Mouse (Mus musculus): ENCODE measurements at regions not wholly inside any gene's neighbourhood (a gene's known extent, or its start where the extent isn't known, plus 50 kb on each side); places are given as distances from the start of the nearest gene placed in this dataset.

DNA sequence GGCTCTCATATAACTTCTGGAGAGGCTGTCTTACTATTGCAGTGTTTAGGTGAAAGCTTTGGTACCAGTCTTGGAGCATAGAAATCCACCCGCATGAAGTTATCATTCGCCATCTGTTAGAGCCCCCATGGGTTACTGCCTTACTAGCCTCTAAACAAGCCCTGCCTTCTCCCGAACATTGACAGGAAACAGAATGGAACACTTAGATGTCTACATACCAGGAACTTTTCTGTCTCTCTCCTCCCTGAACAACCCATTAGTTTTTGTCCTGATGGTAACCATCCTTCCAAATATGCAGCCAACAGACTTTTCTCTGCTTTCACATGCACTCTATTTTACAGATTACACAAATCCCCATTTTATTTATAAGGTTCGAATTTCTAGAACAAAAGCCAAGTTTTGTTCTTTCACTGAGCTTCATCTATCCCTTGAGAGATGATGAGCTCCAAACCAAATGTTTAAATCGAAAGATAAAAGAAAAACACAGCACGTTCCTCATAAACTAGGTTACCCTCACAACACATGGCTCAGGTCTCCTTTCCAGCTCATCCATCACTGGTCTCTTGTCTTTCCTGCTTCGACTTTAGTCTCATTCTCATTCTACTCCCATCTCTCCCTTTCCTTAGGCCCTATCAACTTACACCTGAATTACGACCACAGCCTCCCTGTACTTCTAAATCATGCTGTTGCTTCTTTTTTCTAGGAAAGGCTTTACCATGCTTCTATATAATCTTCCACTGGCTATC is 114.8 kb upstream of the Wdr75 start:
- ATAC-seq (replicated peaks in 1 of 2; ENCODE audit: insufficient read depth in 1 of 2, low FRiP score in 2 of 2, low TSS enrichment in 1 of 2, low read depth in 1 of 2, poor library complexity in 2 of 2, severe bottlenecking in 2 of 2), result no peak

DNA sequence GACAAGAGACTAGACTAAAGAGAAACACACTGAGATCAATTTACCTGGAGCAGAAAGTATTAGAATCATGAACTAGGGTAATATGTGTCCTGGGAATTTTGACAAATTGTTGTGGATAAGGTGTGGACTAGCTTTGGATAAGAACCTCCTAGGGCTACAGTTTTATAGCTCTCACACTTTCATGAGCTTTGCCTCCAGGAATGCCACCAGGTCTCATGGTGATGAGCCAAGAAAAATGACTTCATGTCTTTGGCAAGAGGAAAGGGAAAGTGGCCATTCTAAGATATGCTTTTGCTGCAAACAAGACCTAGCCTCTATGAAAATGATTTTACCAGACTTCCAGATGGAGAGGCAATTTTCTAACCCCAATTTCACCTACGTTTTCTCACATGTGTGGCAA is 94.1 kb upstream of the Wdr75 start:
- ATAC-seq (replicated peaks in 1 of 2; ENCODE audit: insufficient read depth in 1 of 2, low FRiP score in 2 of 2, low TSS enrichment in 1 of 2, low read depth in 1 of 2, poor library complexity in 2 of 2, severe bottlenecking in 2 of 2), result no peak

DNA sequence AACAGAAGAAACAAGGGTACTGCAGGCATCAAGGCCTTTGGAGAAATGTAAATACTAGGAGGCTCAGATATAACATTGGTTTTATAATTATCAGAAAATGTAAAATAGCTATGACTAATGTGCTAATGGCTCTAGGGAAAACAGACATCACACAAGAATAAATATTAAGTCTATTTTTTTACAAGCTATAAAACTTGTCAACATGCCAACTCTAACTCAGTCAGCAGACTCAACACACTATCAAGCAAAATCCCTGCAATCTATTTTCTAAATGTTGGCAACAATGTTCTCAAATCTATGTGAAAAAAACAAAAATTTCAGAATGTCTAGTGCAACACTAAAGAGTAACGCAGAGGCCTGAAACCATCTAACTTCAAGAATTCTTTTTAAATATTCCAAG is 93.5 kb upstream of the Wdr75 start:
- ATAC-seq (replicated peaks in 1 of 2; ENCODE audit: insufficient read depth in 1 of 2, low FRiP score in 2 of 2, low TSS enrichment in 1 of 2, low read depth in 1 of 2, poor library complexity in 2 of 2, severe bottlenecking in 2 of 2), result no peak

DNA sequence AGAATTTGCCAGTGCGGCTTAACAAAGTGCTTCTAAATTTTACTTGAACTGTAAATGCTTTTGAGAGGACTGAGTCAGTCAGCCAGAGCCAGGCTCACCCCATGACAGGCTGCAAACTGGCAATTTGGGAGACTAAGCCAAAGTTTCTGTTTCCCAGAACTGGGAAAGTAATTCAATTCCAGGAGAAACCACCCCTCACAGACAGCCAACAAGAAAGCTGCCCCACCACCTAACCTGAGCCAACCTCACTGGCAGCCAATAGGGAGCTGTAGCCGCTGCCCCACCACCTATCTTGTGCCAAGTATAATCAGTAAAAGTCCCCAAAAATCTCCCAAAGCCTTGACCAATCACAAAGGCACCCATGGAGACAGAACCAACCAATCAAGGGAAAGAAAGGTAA is 71.6 kb upstream of the Wdr75 start:
- ATAC-seq (replicated peaks in 1 of 2; ENCODE audit: insufficient read depth in 1 of 2, low FRiP score in 2 of 2, low TSS enrichment in 1 of 2, low read depth in 1 of 2, poor library complexity in 2 of 2, severe bottlenecking in 2 of 2), result no peak

DNA sequence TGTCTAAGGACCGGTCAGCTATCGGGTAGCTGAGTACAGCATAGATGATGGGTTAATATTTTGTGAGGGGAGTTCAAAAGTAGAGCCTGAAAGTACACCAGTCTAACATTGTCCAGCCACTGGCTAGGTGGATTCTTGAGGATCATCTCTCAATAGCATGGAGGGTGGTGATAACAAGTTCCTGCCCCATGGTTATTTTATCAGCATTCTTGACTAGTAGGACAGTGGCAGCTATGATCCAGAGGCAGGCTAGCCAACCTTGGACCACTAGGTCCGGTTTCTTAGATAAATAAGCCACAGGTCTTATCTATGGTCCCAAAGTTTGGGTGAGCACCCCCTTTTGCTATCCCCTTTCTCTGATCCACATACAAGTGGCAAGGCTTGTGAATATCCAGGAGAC is 62.0 kb upstream of the Wdr75 start:
- no peak for ATAC-seq (replicated peaks in 1 of 2; ENCODE audit: insufficient read depth in 1 of 2, low FRiP score in 2 of 2, low TSS enrichment in 1 of 2, low read depth in 1 of 2, poor library complexity in 2 of 2, severe bottlenecking in 2 of 2)

DNA sequence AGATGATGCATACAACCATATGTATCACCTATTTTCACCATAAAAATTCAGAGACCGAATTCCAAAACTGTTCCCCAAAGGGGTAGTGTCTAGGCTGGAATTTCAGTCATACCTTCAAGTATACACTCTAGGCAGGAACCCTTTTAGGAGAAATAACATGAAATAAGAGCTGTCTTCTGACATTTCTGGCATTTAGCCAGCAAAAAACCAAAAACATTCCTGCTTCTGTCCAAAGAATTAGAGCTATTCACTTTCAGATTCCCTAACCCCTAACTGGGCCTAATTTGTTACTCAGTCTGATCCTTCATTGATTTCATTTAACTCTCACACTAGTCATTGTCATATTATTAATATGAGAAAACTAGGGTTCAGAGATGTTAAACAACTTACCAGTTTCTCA is 49.8 kb upstream of the Wdr75 start:
- no peak for ATAC-seq (replicated peaks in 1 of 2; ENCODE audit: insufficient read depth in 1 of 2, low FRiP score in 2 of 2, low TSS enrichment in 1 of 2, low read depth in 1 of 2, poor library complexity in 2 of 2, severe bottlenecking in 2 of 2)
